Mouse (Mus musculus): Measurements from ENCODE around the gene Tmem234.

DNA sequence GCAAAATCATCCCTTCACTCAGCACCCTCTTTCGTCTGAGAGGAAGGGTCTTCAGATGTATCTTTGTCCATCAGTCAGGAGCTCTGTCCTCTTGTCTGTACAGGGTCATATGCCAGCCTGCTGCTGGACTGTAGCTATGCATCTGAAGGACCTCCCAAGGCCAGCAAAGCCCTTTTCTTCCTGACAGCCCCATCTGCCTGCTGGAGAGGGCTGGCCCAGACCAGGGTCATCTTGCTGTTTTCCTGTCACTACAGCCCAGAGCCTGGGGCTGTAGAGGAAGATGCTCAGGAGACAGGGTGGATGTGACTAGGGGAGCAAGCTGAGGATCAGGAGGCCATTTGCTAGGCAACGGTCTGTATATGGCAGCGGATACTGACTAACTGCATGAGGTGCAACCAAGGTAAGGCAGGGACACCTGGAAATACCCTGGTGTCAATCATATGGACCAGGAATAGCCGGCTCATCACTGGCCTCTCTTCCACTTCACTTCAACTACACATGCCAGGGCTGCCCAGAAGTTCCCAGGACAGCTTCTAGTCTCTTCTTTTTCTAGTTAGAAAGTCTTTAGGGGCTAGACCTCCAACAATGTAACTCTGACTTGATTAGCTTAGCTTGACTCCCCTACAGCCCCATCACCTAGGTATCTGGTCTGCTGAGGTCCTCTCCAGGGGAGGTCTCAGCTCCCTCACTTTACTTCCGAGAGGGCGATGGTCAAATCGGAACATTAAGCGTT is 22.5 kb downstream of the Tmem234 start:
- TF ChIP-seq CTCF (IDR thresholded peaks at IDR 0.05; ENCODE audit: control insufficient read depth, insufficient read depth, insufficient replicate concordance, low read depth, low read length): no peak
- TF ChIP-seq POLR2A (IDR thresholded peaks at IDR 0.05; ENCODE audit: control insufficient read depth, low read depth, low read length): no peak

All from testis, adult 2 months (tissue).